ENCODE assay signal across 9 mouse cellular contexts in genomic region chr2:25852626-25853025, GRCm38 (mm10). TPM values are rescaled to one million over a fixed set of nuclear protein-coding genes. Genes with fewer than 3 reads are reported as not detected.
DNase-seq lines count a peak whose midpoint lies in the region; ATAC-seq and TF ChIP-seq lines count a peak whose summit lies in the region.
"Had no signal": no experiment of that assay in that cellular context is flagged by ENCODE, and none has a peak within 500 bp of the region (broad histone marks: within the 10 kb centered on the region; RNA-seq: fewer than 3 reads in every experiment).

No protein-coding gene starts in this region.

- 45% methylated on average over 3 of the region's 3 CpGs for WGBS in hindbrain, postnatal 0 days
- 64% methylated on average over 3 of the region's 3 CpGs for WGBS in hindbrain, embryonic 11.5 days
- 72% methylated on average over 3 of the region's 3 CpGs for WGBS in midbrain, embryonic 10.5 days

- DNase-seq in hindbrain, postnatal 0 days (ENCODE audit: low spot score): peak; percentile 82
- DNase-seq in hindbrain, embryonic 11.5 days (ENCODE audit: low spot score): no peak
- peak; percentile 24 for DNase-seq in NIH3T3 (ENCODE audit: low read depth)
- DNase-seq in frontal cortex, postnatal 14 days (ENCODE audit: low spot score in 2 of 2): peak; percentile 49 to 76
- DNase-seq in layer of hippocampus, postnatal 36 days: peak; percentile 58 to 61
- DNase-seq in right cerebral cortex, postnatal 14 days: peak; percentile 56
- DNase-seq in midbrain, embryonic 10.5 days (ENCODE audit: low spot score): no peak

- no peak overlapping the region for H3K4me2 ChIP-seq in hindbrain, postnatal 0 days (ENCODE audit: low read depth, low read length)
- H3K4me2 ChIP-seq in hindbrain, embryonic 11.5 days (replicated peaks; ENCODE audit: low read depth, low read length): no peak overlapping the region
- H3K4me2 ChIP-seq: heart, embryonic 13.5 days had no signal

- H3K9ac ChIP-seq in hindbrain, postnatal 0 days (replicated peaks; ENCODE audit: low read length): no peak overlapping the region
- no peak overlapping the region for H3K9ac ChIP-seq in hindbrain, embryonic 11.5 days (ENCODE audit: low read depth, low read length)
- H3K9ac ChIP-seq: heart, embryonic 13.5 days had no signal

- no peaks in the 10 kb centered on the region for H3K4me1 ChIP-seq in hindbrain, postnatal 0 days (ENCODE audit: insufficient read depth, low read length)
- H3K4me1 ChIP-seq in hindbrain, embryonic 11.5 days (replicated peaks; ENCODE audit: control insufficient read depth, insufficient read depth, low read length): no peaks in the 10 kb centered on the region
- no peaks in the 10 kb centered on the region for H3K4me1 ChIP-seq in midbrain, embryonic 10.5 days
- H3K4me1 ChIP-seq: heart, embryonic 13.5 days had no signal

- no peaks in the 10 kb centered on the region for H3K9me3 ChIP-seq in hindbrain, postnatal 0 days (ENCODE audit: low read length)
- H3K9me3 ChIP-seq in hindbrain, embryonic 11.5 days (ENCODE audit: control insufficient read depth, low read length): no peaks in the 10 kb centered on the region
- H3K9me3 ChIP-seq in midbrain, embryonic 10.5 days (replicated peaks): no peaks in the 10 kb centered on the region
- H3K9me3 ChIP-seq: heart, embryonic 13.5 days had no signal

- H3K27ac ChIP-seq in hindbrain, postnatal 0 days: peak overlapping the region; percentile 61; the same call in 1 of the 2 replicates
- no peak overlapping the region for H3K27ac ChIP-seq in hindbrain, embryonic 11.5 days (ENCODE audit: low read depth, low read length)
- no peak overlapping the region for H3K27ac ChIP-seq in midbrain, embryonic 10.5 days (replicated peaks)
- H3K27ac ChIP-seq: heart, embryonic 13.5 days; macrophage had no signal

- no peaks in the 10 kb centered on the region for H3K36me3 ChIP-seq in hindbrain, postnatal 0 days (ENCODE audit: insufficient read depth, low read length)
- H3K36me3 ChIP-seq in hindbrain, embryonic 11.5 days (ENCODE audit: control insufficient read depth, insufficient read depth, low read length): no peaks in the 10 kb centered on the region
- H3K36me3 ChIP-seq in midbrain, embryonic 10.5 days: no peaks in the 10 kb centered on the region
- H3K36me3 ChIP-seq: heart, embryonic 13.5 days had no signal

- TF ChIP-seq CTCF in hindbrain, postnatal 0 days (IDR thresholded peaks at IDR 0.05; ENCODE audit: low read depth): no peak

- no peaks in the 10 kb centered on the region for H3K27me3 ChIP-seq in hindbrain, postnatal 0 days (ENCODE audit: insufficient read depth, low read length)
- no peaks in the 10 kb centered on the region for H3K27me3 ChIP-seq in hindbrain, embryonic 11.5 days (ENCODE audit: control insufficient read depth, insufficient read depth, low read length)
- no peaks in the 10 kb centered on the region for H3K27me3 ChIP-seq in midbrain, embryonic 10.5 days (ENCODE audit: low read depth, poor library complexity, severe bottlenecking)
- H3K27me3 ChIP-seq: heart, embryonic 13.5 days had no signal

- H3K4me3 ChIP-seq in hindbrain, postnatal 0 days (ENCODE audit: low read length): no peak overlapping the region
- H3K4me3 ChIP-seq in hindbrain, embryonic 11.5 days (ENCODE audit: low read depth, low read length): no peak overlapping the region
- no peak overlapping the region for H3K4me3 ChIP-seq in midbrain, embryonic 10.5 days
- H3K4me3 ChIP-seq: heart, embryonic 13.5 days had no signal

- peak; percentile 92 for ATAC-seq in hindbrain, postnatal 0 days
- ATAC-seq in hindbrain, embryonic 11.5 days (ENCODE audit: low FRiP score): no peak

RNA-seq across cellular contexts. Expression of gene Sohlh1, which starts 5.6 kb away (rescaled TPM):
- not detected in 2 replicates for total RNA-seq in hindbrain, postnatal 0 days (2014; rRNA removed)
- not detected in 2 replicates for polyA plus RNA-seq in hindbrain, postnatal 0 days (2015; fragmentation: Nextera tagmentation; extraction: Ambion mirVana)
- polyA plus RNA-seq in hindbrain, embryonic 11.5 days (2014; fragmentation: Nextera tagmentation; extraction: Ambion mirVana): not detected in 2 replicates
- not detected for total RNA-seq in layer of hippocampus, postnatal 36 days (2021)
- polyA plus RNA-seq in midbrain, embryonic 10.5 days (2016; fragmentation: Nextera tagmentation; extraction: Ambion mirVana): not detected in 2 replicates
- polyA plus RNA-seq: heart, embryonic 13.5 days; macrophage had no signal

RNA-seq across cellular contexts. Expression of gene Kcnt1, which starts 10.9 kb away (rescaled TPM):
- total RNA-seq in hindbrain, postnatal 0 days (2014; rRNA removed): 52.7 and 52.8 TPM in 2 replicates
- polyA plus RNA-seq in hindbrain, postnatal 0 days (2015; fragmentation: Nextera tagmentation; extraction: Ambion mirVana): 21.9 and 23.2 TPM in 2 replicates
- polyA plus RNA-seq in hindbrain, embryonic 11.5 days (2014; fragmentation: Nextera tagmentation; extraction: Ambion mirVana): 0.64 and 0.86 TPM in 2 replicates
- 10 to 100 TPM; 29.7 to 45.1 TPM for total RNA-seq in layer of hippocampus, postnatal 36 days (2021)
- 0.41 and 0.49 TPM in 2 replicates for polyA plus RNA-seq in midbrain, embryonic 10.5 days (2016; fragmentation: Nextera tagmentation; extraction: Ambion mirVana)
- polyA plus RNA-seq: macrophage had no signal

RNA-seq across cellular contexts. Expression of gene Lcn9, which starts 29.7 kb away (rescaled TPM):
- not detected in 2 replicates for total RNA-seq in hindbrain, postnatal 0 days (2014; rRNA removed)
- polyA plus RNA-seq in hindbrain, postnatal 0 days (2015; fragmentation: Nextera tagmentation; extraction: Ambion mirVana): not detected in 2 replicates
- polyA plus RNA-seq in hindbrain, embryonic 11.5 days (2014; fragmentation: Nextera tagmentation; extraction: Ambion mirVana): not detected in 2 replicates
- total RNA-seq in layer of hippocampus, postnatal 36 days (2021): not detected
- not detected in 2 replicates for polyA plus RNA-seq in midbrain, embryonic 10.5 days (2016; fragmentation: Nextera tagmentation; extraction: Ambion mirVana)
- polyA plus RNA-seq: heart, embryonic 13.5 days; macrophage had no signal

RNA-seq across cellular contexts. Expression of gene Glt6d1, which starts 37.0 kb away (rescaled TPM):
- not detected in 2 replicates for total RNA-seq in hindbrain, postnatal 0 days (2014; rRNA removed)
- polyA plus RNA-seq in hindbrain, postnatal 0 days (2015; fragmentation: Nextera tagmentation; extraction: Ambion mirVana): not detected in 2 replicates
- polyA plus RNA-seq in hindbrain, embryonic 11.5 days (2014; fragmentation: Nextera tagmentation; extraction: Ambion mirVana): not detected in 2 replicates
- total RNA-seq in layer of hippocampus, postnatal 36 days (2021): not detected
- not detected in 2 replicates for polyA plus RNA-seq in midbrain, embryonic 10.5 days (2016; fragmentation: Nextera tagmentation; extraction: Ambion mirVana)
- polyA plus RNA-seq: heart, embryonic 13.5 days; macrophage had no signal

Comparison
In these comparisons a context has a peak if more than half of its experiments do, and no peak if none do; other contexts are left out.
1. DNase-seq: peak in hindbrain, postnatal 0 days (single experiment), NIH3T3 (single experiment), frontal cortex, postnatal 14 days (2 of 2), layer of hippocampus, postnatal 36 days (2 of 2) and right cerebral cortex, postnatal 14 days (single experiment); none in hindbrain, embryonic 11.5 days (single experiment) and midbrain, embryonic 10.5 days (single experiment).
2. RNA of gene Kcnt1, which starts 10.9 kb away (polyA plus RNA-seq): 21.9 to 23.2 TPM in hindbrain, postnatal 0 days; 0.64 to 0.86 TPM in hindbrain, embryonic 11.5 days and 0.41 to 0.49 TPM in midbrain, embryonic 10.5 days; every median in the first group is over 10 times any median in the second.